In the genomic region with DNA sequence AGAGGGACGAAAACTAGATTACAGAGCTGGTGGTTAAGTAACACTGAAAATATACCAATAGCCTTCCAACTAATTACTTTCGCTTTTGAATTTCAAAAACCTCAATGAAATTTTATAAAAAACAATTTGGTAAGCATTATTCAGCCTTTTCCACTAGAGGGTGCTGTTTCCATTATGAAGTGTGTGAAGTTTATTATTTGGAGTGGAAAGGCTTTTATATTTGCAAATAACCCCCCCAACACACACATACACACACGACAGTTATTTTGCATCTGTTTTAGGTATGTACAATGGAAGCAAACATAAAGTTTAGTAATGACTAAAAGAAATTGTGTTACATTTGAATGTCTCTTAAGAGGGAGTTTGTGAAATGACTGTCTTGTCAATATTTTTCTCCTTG, we compare ENCODE assay signal across 9 mouse cellular contexts. TPM values are rescaled to one million over a fixed set of nuclear protein-coding genes. Genes with fewer than 3 reads are reported as not detected.
DNase-seq lines count a peak whose midpoint lies in the region; ATAC-seq and TF ChIP-seq lines count a peak whose summit lies in the region.
"Had no signal": no experiment of that assay in that cellular context is flagged by ENCODE, and none has a peak within 500 bp of the region (broad histone marks: within the 10 kb centered on the region; RNA-seq: fewer than 3 reads in every experiment).

No protein-coding gene starts in this region.

- no peaks in the 10 kb centered on the region; the same call in 1 of the 2 replicates for H3K9me3 ChIP-seq in intestine, embryonic 15.5 days
- H3K9me3 ChIP-seq in intestine, embryonic 16.5 days (ENCODE audit: control insufficient read depth, low read length) = peaks cover 3% of the 10 kb centered on the region; the same call in 1 of the 2 replicates
- H3K9me3 ChIP-seq in liver, embryonic 15.5 days (replicated peaks) = peaks cover 15% of the 10 kb centered on the region

- 0 out of 2 replicates have a peak overlapping the region, but pooled peaks have one; percentile 9 for H3K4me2 ChIP-seq in intestine, embryonic 15.5 days (replicated peaks)
- no peak overlapping the region for H3K4me2 ChIP-seq in intestine, embryonic 16.5 days (ENCODE audit: low read depth, low read length)
- H3K4me2 ChIP-seq in liver, embryonic 15.5 days = peak overlapping the region; percentile 32
- H3K4me2 ChIP-seq: limb, embryonic 15.5 days had no signal

- no peak for TF ChIP-seq CTCF in thymus, adult 2 months (IDR thresholded peaks at IDR 0.05; ENCODE audit: borderline replicate concordance, control insufficient read depth, extremely low read depth, insufficient read depth, low read length, poor library complexity)

- H3K4me3 ChIP-seq in intestine, embryonic 15.5 days (replicated peaks) = no peak overlapping the region
- no peak overlapping the region for H3K4me3 ChIP-seq in intestine, embryonic 16.5 days (ENCODE audit: low read length)
- H3K4me3 ChIP-seq in liver, embryonic 15.5 days (replicated peaks) = no peak overlapping the region
- no peak overlapping the region for H3K4me3 ChIP-seq in thymus, adult 2 months (ENCODE audit: control insufficient read depth, insufficient read depth, low read length)
- H3K4me3 ChIP-seq: limb, embryonic 15.5 days had no signal

- no peaks in the 10 kb centered on the region for H3K27me3 ChIP-seq in intestine, embryonic 15.5 days (replicated peaks)
- H3K27me3 ChIP-seq in intestine, embryonic 16.5 days (replicated peaks; ENCODE audit: control insufficient read depth, insufficient read depth, low read length) = no peaks in the 10 kb centered on the region
- H3K27me3 ChIP-seq in liver, embryonic 15.5 days = no peaks in the 10 kb centered on the region
- no peaks in the 10 kb centered on the region for H3K27me3 ChIP-seq in thymus, adult 2 months (ENCODE audit: control insufficient read depth, insufficient read depth, low read length)
- H3K27me3 ChIP-seq: limb, embryonic 15.5 days had no signal

- no peak overlapping the region for H3K9ac ChIP-seq in intestine, embryonic 15.5 days
- no peak overlapping the region for H3K9ac ChIP-seq in intestine, embryonic 16.5 days (ENCODE audit: low read depth, low read length)
- no peak overlapping the region for H3K9ac ChIP-seq in liver, embryonic 15.5 days
- H3K9ac ChIP-seq: limb, embryonic 15.5 days had no signal

- no peaks in the 10 kb centered on the region for H3K36me3 ChIP-seq in intestine, embryonic 15.5 days
- H3K36me3 ChIP-seq in intestine, embryonic 16.5 days (ENCODE audit: control insufficient read depth, insufficient read depth, low read length) = no peaks in the 10 kb centered on the region
- no peaks in the 10 kb centered on the region for H3K36me3 ChIP-seq in liver, embryonic 15.5 days (replicated peaks)
- no peaks in the 10 kb centered on the region for H3K36me3 ChIP-seq in thymus, adult 2 months (ENCODE audit: control insufficient read depth, insufficient read depth, low read length)
- H3K36me3 ChIP-seq: limb, embryonic 15.5 days had no signal

- H3K4me1 ChIP-seq in intestine, embryonic 15.5 days (replicated peaks) = no peaks in the 10 kb centered on the region
- no peaks in the 10 kb centered on the region for H3K4me1 ChIP-seq in intestine, embryonic 16.5 days (ENCODE audit: control insufficient read depth, insufficient read depth, low read length)
- H3K4me1 ChIP-seq in liver, embryonic 15.5 days (replicated peaks) = peaks cover 2% of the 10 kb centered on the region; the same call in 1 of the 2 replicates
- H3K4me1 ChIP-seq in thymus, adult 2 months (replicated peaks; ENCODE audit: control insufficient read depth, insufficient read depth, low read length) = no peaks in the 10 kb centered on the region
- H3K4me1 ChIP-seq: limb, embryonic 15.5 days had no signal

- 23% methylated on average over 3 of the region's 3 CpGs for WGBS in intestine, embryonic 15.5 days
- WGBS in intestine, embryonic 16.5 days = 26% methylated on average over 3 of the region's 3 CpGs
- WGBS in liver, embryonic 15.5 days (ENCODE audit: insufficient replicate concordance) = 16% methylated on average over 3 of the region's 3 CpGs
- 3% methylated on average over 3 of the region's 3 CpGs for WGBS in thymus, adult 2 months

- peak; percentile 24 for DNase-seq in CD4-positive helper T cell, adult 2 months (ENCODE audit: low read depth, low spot score)
- peak; percentile 23 for DNase-seq in R1 (ENCODE audit: low read depth, low spot score)
- no peak for DNase-seq in right cerebral cortex, adult 18-20 months
- DNase-seq in urinary bladder, adult 2 months (ENCODE audit: low spot score) = no peak
- DNase-seq in thymus, adult 2 months = no peak

- no peak overlapping the region for H3K27ac ChIP-seq in intestine, embryonic 15.5 days
- no peak overlapping the region for H3K27ac ChIP-seq in intestine, embryonic 16.5 days (ENCODE audit: low read length)
- no peak overlapping the region for H3K27ac ChIP-seq in liver, embryonic 15.5 days (replicated peaks)
- H3K27ac ChIP-seq in thymus, adult 2 months (ENCODE audit: control insufficient read depth, insufficient read depth, low read length) = no peak overlapping the region
- H3K27ac ChIP-seq: limb, embryonic 15.5 days had no signal

- ATAC-seq in intestine, embryonic 15.5 days = no peak
- no peak for ATAC-seq in intestine, embryonic 16.5 days
- no peak for ATAC-seq in liver, embryonic 15.5 days (ENCODE audit: insufficient read depth)

- no peak for TF ChIP-seq POLR2A in thymus, adult 2 months (IDR thresholded peaks at IDR 0.05; ENCODE audit: control insufficient read depth, extremely low read depth, insufficient read depth, low read length, poor library complexity)

RNA-seq across cellular contexts. Expression of gene Csrnp3, which starts 53.1 kb away (rescaled TPM):
- 2.7 and 3.0 TPM in 2 replicates for polyA plus RNA-seq in intestine, embryonic 15.5 days (2015; fragmentation: Nextera tagmentation; extraction: Ambion mirVana)
- 1.5 and 1.7 TPM in 2 replicates for polyA plus RNA-seq in intestine, embryonic 16.5 days (2015; fragmentation: Nextera tagmentation; extraction: Ambion mirVana)
- 0.05 and 0.14 TPM in 2 replicates for polyA plus RNA-seq in liver, embryonic 15.5 days (2015; fragmentation: Nextera tagmentation; extraction: Ambion mirVana)
- polyA plus RNA-seq in urinary bladder, adult 2 months (2012; rRNA removed) = 0.01 and 0.03 TPM in 2 replicates
- polyA plus RNA-seq in thymus, adult 2 months (2012; rRNA removed) = 0.06 and 0.08 TPM in 2 replicates

Comparison
In these comparisons a context has a peak if more than half of its experiments do, and no peak if none do; other contexts are left out.
1. DNase-seq: peak in CD4-positive helper T cell, adult 2 months (single experiment) and R1 (single experiment); none in right cerebral cortex, adult 18-20 months (single experiment), urinary bladder, adult 2 months (single experiment) and thymus, adult 2 months (single experiment).